Mouse (Mus musculus) liver, embryonic 14.5 days (tissue): ENCODE measurements at regions not wholly inside any gene's neighbourhood (a gene's known extent, or its start where the extent isn't known, plus 50 kb on each side); places are given as distances from the start of the nearest gene placed in this dataset.

Experiments
- ATAC-seq: fragments of 200-750 bp; cut with Nextera tagmentation; 2 replicates; pipeline ENCODE4 v1.8.0; 2017; ENCODE audit warnings: moderate number of reproducible peaks, mild to moderate bottlenecking, moderate library complexity; ENCODE audit not compliant: insufficient read depth
- DNase-seq, 3 experiments: peaks; one replicate each; pipeline ENCODE4 v3.0.0-alpha.2; 2012 to 2013; ENCODE audit warnings: low read depth in 3 of 3, low spot score in 3 of 3
- H3K27ac ChIP-seq: fragments of 300-500 bp; sonication (generic); 2 replicates; pipeline ENCODE4 v1.5.1; 2014; ENCODE audit warnings: moderate library complexity, mild to moderate bottlenecking, control low read depth, inconsistent platforms
- H3K27me3 ChIP-seq: fragments of 300-500 bp; sonication (generic); 2 replicates; pipeline ENCODE4 v1.6.1; 2014; ENCODE audit warnings: mild to moderate bottlenecking, low read length, moderate library complexity; ENCODE audit not compliant: control insufficient read depth, insufficient read depth
- H3K36me3 ChIP-seq: fragments of 300-500 bp; sonication (generic); replicated peaks from 2 replicates; pipeline ENCODE4 v1.6.1; 2014; ENCODE audit warnings: low read depth; ENCODE audit not compliant: control insufficient read depth, insufficient read depth
- H3K4me1 ChIP-seq, 2 experiments: fragments of 200-500 bp in 1 of 2; fragments of 300-500 bp in 1 of 2; sonication (generic) in 1 of 2; replicated peaks; 2 replicates each; pipeline ENCODE4 v1.6.1; 2012 to 2014; ENCODE audit warnings: antibody characterized with exemption in 1 of 2, inconsistent platforms in 1 of 2, low read length in 1 of 2; ENCODE audit not compliant: control insufficient read depth in 2 of 2, insufficient read depth in 2 of 2
- H3K4me2 ChIP-seq: fragments of 300-500 bp; sonication (generic); 2 replicates; pipeline ENCODE4 v1.6.1; 2014; ENCODE audit warnings: low read depth, mild to moderate bottlenecking, control low read depth, moderate library complexity
- H3K4me3 ChIP-seq, 2 experiments: fragments of 200-500 bp in 1 of 2; fragments of 300-500 bp in 1 of 2; sonication (generic) in 1 of 2; 2 replicates each; pipeline ENCODE4 v1.5.1; 2012 to 2014; ENCODE audit warnings: low read depth in 2 of 2, low read length in 2 of 2, mild to moderate bottlenecking in 2 of 2, control low read depth in 1 of 2, inconsistent platforms in 1 of 2, moderate library complexity in 1 of 2; ENCODE audit not compliant: insufficient read depth in 1 of 2
- H3K9ac ChIP-seq: fragments of 300-500 bp; sonication (generic); replicated peaks from 2 replicates; pipeline ENCODE4 v1.6.1; 2014; ENCODE audit warnings: mild to moderate bottlenecking, control low read depth, moderate library complexity
- H3K9me3 ChIP-seq: fragments of 300-500 bp; sonication (generic); 2 replicates; pipeline ENCODE4 v1.6.1; 2016; ENCODE audit warnings: low read length, mixed read lengths; ENCODE audit not compliant: control insufficient read depth
- CTCF ChIP-seq: IDR thresholded peaks from 2 replicates; pipeline ENCODE4 v1.5.1; 2016; ENCODE audit warnings: antibody characterized with exemption, low read depth, control low read depth
- EP300 ChIP-seq: IDR thresholded peaks from 2 replicates; pipeline ENCODE4 v1.6.1; 2016; ENCODE audit warnings: antibody characterized with exemption, low read depth
- WGBS: fragments of 180-500 bp; shearing (Covaris S2); extraction: QIAGEN DNeasy Blood & Tissue Kit; methylation state at CpG from one replicate; pipeline ENCODE4 v1.1.7; 2014; ENCODE audit not compliant: insufficient replicate concordance; 5-methylcytosine and 5-hydroxymethylcytosine counted together

DNA sequence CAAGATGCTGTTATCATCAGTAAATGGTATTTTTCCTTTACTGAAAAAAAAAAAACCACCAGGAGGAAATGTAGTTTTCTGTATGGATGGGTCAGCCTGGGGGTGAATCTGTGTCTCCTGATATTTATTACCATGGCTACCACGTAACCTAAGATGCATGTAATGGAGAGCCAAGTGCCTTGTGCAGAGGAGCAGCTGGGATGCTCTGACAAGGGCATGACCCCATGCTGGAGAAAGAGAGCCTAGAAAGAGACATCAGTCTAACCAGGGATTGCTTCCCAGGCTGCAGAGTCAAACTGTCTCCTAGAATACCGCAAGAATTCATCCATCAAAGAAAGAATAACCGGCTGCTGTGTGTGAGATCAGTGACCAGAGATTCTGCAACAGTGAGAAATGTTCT, 902.2 kb downstream of the Synb start:
- TF ChIP-seq EP300, result no peak
- no peak for TF ChIP-seq CTCF
- H3K4me2 ChIP-seq, result no peak overlapping the region
- ATAC-seq (no peak), DNase-seq (no peak)
- no peaks in the 10 kb centered on the region for H3K27me3 ChIP-seq
- 54% methylated on average over 3 of the region's 3 CpGs for WGBS
- H3K9me3 ChIP-seq, result no peaks in the 10 kb centered on the region
- no peaks in the 10 kb centered on the region for H3K4me1 ChIP-seq
- H3K36me3 ChIP-seq, result no peaks in the 10 kb centered on the region
- no peak overlapping the region for H3K4me3 ChIP-seq
- no peak overlapping the region for H3K9ac ChIP-seq
- H3K27ac ChIP-seq, result no peak overlapping the region

DNA sequence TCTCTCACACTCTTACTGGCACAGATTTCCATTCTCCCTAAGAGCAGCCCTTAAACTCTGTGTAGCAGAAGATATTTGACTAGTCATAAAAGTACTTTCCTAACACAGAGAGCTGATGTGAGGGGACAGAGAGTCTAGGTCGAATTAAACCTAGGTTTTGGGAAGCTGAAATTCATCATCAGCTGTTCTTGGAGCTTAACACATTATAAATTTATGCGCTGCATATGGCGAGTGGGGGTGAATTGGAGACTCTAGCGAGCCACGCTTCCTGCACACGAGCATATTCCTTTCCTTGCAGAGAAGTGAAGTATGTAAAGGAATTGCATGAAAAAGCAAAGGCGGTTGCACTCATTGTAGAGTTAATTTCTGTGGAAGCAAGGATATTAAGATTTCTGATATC, 912.4 kb downstream of the Synb start:
- no peak for ATAC-seq
- TF ChIP-seq EP300 (no peak), CTCF (no peak)
- Histone ChIP-seq H3K9ac (no peak overlapping the region), H3K27me3 (no peaks in the 10 kb centered on the region), H3K36me3 (no peaks in the 10 kb centered on the region), H3K9me3 (no peaks in the 10 kb centered on the region), H3K4me2 (no peak overlapping the region), H3K27ac (no peak overlapping the region), H3K4me1 (no peaks in the 10 kb centered on the region), H3K4me3 (no peak overlapping the region)
- DNase-seq, result no peak
- 64% methylated on average over 7 of the region's 7 CpGs for WGBS

DNA sequence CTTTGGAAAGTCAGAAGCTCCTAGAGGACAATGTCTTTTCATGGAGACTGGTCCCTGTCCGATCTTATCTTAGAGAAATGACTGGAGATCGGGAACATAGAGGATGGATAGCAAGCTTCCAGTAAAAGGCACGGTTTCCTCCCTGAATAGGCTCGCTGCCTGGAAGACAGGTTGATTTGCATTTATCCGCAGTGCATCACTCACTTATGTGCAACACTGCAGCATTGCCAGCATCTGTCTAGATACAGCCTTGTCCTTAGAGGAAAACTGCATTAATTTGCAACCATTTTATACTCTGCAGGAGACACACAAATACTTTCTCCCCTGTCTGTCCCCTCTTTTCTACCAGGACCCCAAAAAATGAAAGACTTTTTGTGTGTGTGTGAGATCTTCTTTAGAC, 926.4 kb downstream of the Synb start:
- no peak for ATAC-seq
- Histone ChIP-seq H3K36me3 (no peaks in the 10 kb centered on the region), H3K4me1 (no peaks in the 10 kb centered on the region), H3K9me3 (no peaks in the 10 kb centered on the region), H3K4me2 (no peak overlapping the region), H3K4me3 (no peak overlapping the region), H3K27ac (no peak overlapping the region), H3K27me3 (no peaks in the 10 kb centered on the region), H3K9ac (no peak overlapping the region)
- TF ChIP-seq EP300 (no peak), CTCF (no peak)
- DNase-seq, result no peak
- WGBS, result 63% methylated on average over 5 of the region's 5 CpGs

DNA sequence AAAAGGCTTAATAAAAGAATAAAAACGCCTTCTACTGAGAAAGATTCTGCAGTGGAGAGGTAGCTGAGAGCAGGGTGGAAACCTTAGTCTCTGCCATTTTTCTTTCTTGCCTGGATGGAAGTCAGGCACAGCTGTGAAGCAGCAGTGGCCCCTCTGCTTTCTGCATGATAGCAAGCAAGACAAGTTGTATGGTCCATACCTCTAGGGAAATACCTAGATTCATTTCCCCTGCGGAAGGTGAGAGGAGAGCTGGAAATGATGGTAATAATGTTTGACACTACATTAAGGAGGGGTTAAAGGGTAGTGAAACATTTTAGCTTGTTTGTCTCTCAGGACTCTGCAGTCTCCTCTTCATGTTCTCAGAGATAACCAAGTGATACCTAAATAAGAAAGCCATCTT, 930.2 kb downstream of the Synb start:
- H3K4me2 ChIP-seq, result no peak overlapping the region
- H3K27me3 ChIP-seq, result no peaks in the 10 kb centered on the region
- TF ChIP-seq EP300, result no peak
- no peak for TF ChIP-seq CTCF
- no peaks in the 10 kb centered on the region for H3K36me3 ChIP-seq
- H3K9me3 ChIP-seq, result no peaks in the 10 kb centered on the region
- no peak overlapping the region for H3K27ac ChIP-seq
- no peak for ATAC-seq
- no peak overlapping the region for H3K9ac ChIP-seq
- WGBS, result 55% methylated on average over 2 of the region's 2 CpGs
- no peak for DNase-seq
- H3K4me3 ChIP-seq, result no peak overlapping the region
- H3K4me1 ChIP-seq, result no peaks in the 10 kb centered on the region

DNA sequence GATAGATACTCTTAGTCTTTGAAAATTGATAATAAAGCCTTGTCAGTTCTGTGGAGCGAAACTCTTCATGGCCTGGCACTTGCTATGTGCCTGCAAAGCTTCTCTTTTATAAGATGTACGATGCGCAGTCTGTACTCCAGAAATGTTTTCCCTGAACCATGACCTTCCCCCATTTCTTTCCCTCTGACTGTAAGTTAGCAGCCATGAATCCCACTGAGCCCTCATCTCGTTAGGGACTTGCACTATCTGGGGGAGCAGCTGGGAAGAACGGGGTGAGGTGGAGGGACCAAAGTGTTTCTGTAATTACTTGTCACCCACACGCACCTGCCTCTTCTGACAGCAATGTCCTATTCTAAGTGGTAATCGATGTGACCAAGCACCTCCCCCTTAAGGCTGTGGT, 932.1 kb downstream of the Synb start:
- no peaks in the 10 kb centered on the region for H3K4me1 ChIP-seq
- ATAC-seq (no peak), DNase-seq (no peak)
- H3K4me2 ChIP-seq, result no peak overlapping the region
- H3K4me3 ChIP-seq, result no peak overlapping the region
- H3K27me3 ChIP-seq, result no peaks in the 10 kb centered on the region
- H3K27ac ChIP-seq, result no peak overlapping the region
- no peak overlapping the region for H3K9ac ChIP-seq
- TF ChIP-seq CTCF (no peak), EP300 (no peak)
- no peaks in the 10 kb centered on the region for H3K9me3 ChIP-seq
- WGBS, result 54% methylated on average over 7 of the region's 7 CpGs
- H3K36me3 ChIP-seq, result no peaks in the 10 kb centered on the region

DNA sequence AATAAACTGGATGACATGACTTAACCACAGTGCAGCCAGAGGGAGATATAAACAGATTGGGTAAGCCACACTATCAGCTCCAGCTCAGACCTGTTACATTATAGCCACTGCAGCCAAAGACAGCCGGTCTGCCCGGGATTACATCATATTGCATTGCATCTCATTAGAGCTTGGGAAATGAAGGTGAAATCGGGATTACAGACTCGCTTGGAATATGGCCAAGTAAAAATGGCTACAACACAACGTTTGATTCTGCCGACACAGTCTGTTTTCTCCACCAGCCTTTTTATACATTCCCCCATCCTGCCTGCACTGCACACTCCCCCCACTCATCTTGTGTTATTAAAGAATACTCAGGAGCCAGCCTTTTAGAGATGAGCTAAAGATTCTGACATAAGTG, 932.6 kb downstream of the Synb start:
- Histone ChIP-seq H3K4me2 (no peak overlapping the region), H3K9ac (no peak overlapping the region), H3K9me3 (no peaks in the 10 kb centered on the region), H3K4me1 (no peaks in the 10 kb centered on the region), H3K4me3 (no peak overlapping the region), H3K27ac (no peak overlapping the region), H3K27me3 (no peaks in the 10 kb centered on the region), H3K36me3 (no peaks in the 10 kb centered on the region)
- TF ChIP-seq EP300 (no peak), CTCF (no peak)
- DNase-seq (no peak), ATAC-seq (no peak)
- 62% methylated on average over 6 of the region's 6 CpGs for WGBS
